Mouse (Mus musculus): Measurements from ENCODE around the gene Gm9376. TPM values are rescaled to one million over a fixed set of nuclear protein-coding genes. Genes with fewer than 3 reads are reported as not detected.

The Gm9376 gene
- total RNA-seq (2021), result not detected

- intact Hi-C loops (cut with DNase I), result no loop called here
- no peak for DNase-seq (ENCODE audit: low spot score)
These were observed at the start of gene Gm9376 for GRCm38 (mm10) chr14:118266660-118267059. Gm9376 (plus strand) TSS chr14:118266960.

GRCm38 (mm10) chr14:118220885-118221284, 45.9 kb upstream of the Gm9376 start:
- no peak for DNase-seq (ENCODE audit: low spot score)
- intact Hi-C loops (cut with DNase I), result loop anchor here (5.0 to 10.0 kb wide), 2 partner anchors 214 to 366 kb away; no protein-coding TSS in a partner anchor

- intact Hi-C loops (cut with DNase I), result loop anchor here (10.0 kb wide), 1 partner anchor 210 kb away; no protein-coding TSS in a partner anchor
- no peak for DNase-seq (ENCODE audit: low spot score)
These were observed 41.6 kb upstream of the Gm9376 start for GRCm38 (mm10) chr14:118225061-118225743.

GRCm38 (mm10) chr14:118225911-118226310, 40.8 kb upstream of the Gm9376 start:
- no peak for DNase-seq (ENCODE audit: low spot score)
- intact Hi-C loops (cut with DNase I), result loop anchor here (10.0 kb wide), 1 partner anchor 209 kb away; no protein-coding TSS in a partner anchor

- DNase-seq (ENCODE audit: low spot score), result no peak
- intact Hi-C loops (cut with DNase I), result loop anchor here (10.0 kb wide), 1 partner anchor 208 kb away; no protein-coding TSS in a partner anchor
These were observed 40.1 kb upstream of the Gm9376 start for GRCm38 (mm10) chr14:118226471-118227155.

- intact Hi-C loops (cut with DNase I), result no loop called here
- DNase-seq (ENCODE audit: low spot score), result no peak
These were observed 34.3 kb upstream of the Gm9376 start for GRCm38 (mm10) chr14:118232381-118232970.

GRCm38 (mm10) chr14:118233786-118234540, 32.8 kb upstream of the Gm9376 start:
- intact Hi-C loops (cut with DNase I), result no loop called here
- no peak for DNase-seq (ENCODE audit: low spot score)

- DNase-seq (ENCODE audit: low spot score), result no peak
- intact Hi-C loops (cut with DNase I), result no loop called here
These were observed 32.1 kb upstream of the Gm9376 start for GRCm38 (mm10) chr14:118234541-118235210.

GRCm38 (mm10) chr14:118235361-118235972, 31.3 kb upstream of the Gm9376 start:
- intact Hi-C loops (cut with DNase I), result no loop called here

GRCm38 (mm10) chr14:118235973-118236885, 30.5 kb upstream of the Gm9376 start:
- intact Hi-C loops (cut with DNase I), result no loop called here
- DNase-seq (ENCODE audit: low spot score), result peak; percentile 10

More at GRCm38 (mm10) chr14:118235361-118235972, 31.3 kb upstream of the Gm9376 start:
- no peak for DNase-seq (ENCODE audit: low spot score)

GRCm38 (mm10) chr14:118236886-118237289, 29.9 kb upstream of the Gm9376 start, which contains the start of gene Sox21:
Sox21 (minus strand) TSS chr14:118237030.
- DNase-seq (ENCODE audit: low spot score), result no peak
- intact Hi-C loops (cut with DNase I), result no loop called here

GRCm38 (mm10) chr14:118237786-118238185, 29.0 kb upstream of the Gm9376 start:
- no peak for DNase-seq (ENCODE audit: low spot score)
- intact Hi-C loops (cut with DNase I), result no loop called here

- DNase-seq (ENCODE audit: low spot score), result no peak
- intact Hi-C loops (cut with DNase I), result no loop called here
These were observed 27.4 kb upstream of the Gm9376 start for GRCm38 (mm10) chr14:118239351-118239750.

- no peak for DNase-seq (ENCODE audit: low spot score)
- intact Hi-C loops (cut with DNase I), result no loop called here
These were observed 25.3 kb upstream of the Gm9376 start for GRCm38 (mm10) chr14:118241416-118241815.

GRCm38 (mm10) chr14:118253381-118253780, 13.4 kb upstream of the Gm9376 start:
- DNase-seq (ENCODE audit: low spot score), result no peak
- intact Hi-C loops (cut with DNase I), result no loop called here

GRCm38 (mm10) chr14:118268849-118269248, 2.1 kb downstream of the Gm9376 start:
- intact Hi-C loops (cut with DNase I), result no loop called here
- no peak for DNase-seq (ENCODE audit: low spot score)

- intact Hi-C loops (cut with DNase I), result no loop called here
- DNase-seq (ENCODE audit: low spot score), result no peak
These were observed 6.1 kb downstream of the Gm9376 start for GRCm38 (mm10) chr14:118272594-118273555.

Data from heart, postnatal 25 days (tissue).